Mouse (Mus musculus) G1E (cell line): Measurements from ENCODE around the gene Col18a1. TPM values are rescaled to one million over a fixed set of nuclear protein-coding genes. Genes with fewer than 3 reads are reported as not detected.

Source experiments
- ATAC-seq: 2 replicates; pipeline ENCODE4 v1.8.0; 2016; ENCODE audit warnings: mild to moderate bottlenecking; ENCODE audit not compliant: insufficient number of reproducible peaks, poor library complexity, low FRiP score, severe bottlenecking; ENCODE audit errors: extremely low read depth
- DNase-seq: peaks from one replicate; pipeline ENCODE4 v3.0.0; 2012; ENCODE audit warnings: low spot score
- H3K27me3 ChIP-seq: 2 replicates; pipeline ENCODE4 v1.6.1; 2012; ENCODE audit warnings: mild to moderate bottlenecking, low read length, inconsistent platforms; ENCODE audit not compliant: insufficient read depth
- H3K36me3 ChIP-seq: replicated peaks from 2 replicates; pipeline ENCODE3; 2012; ENCODE audit warnings: mild to moderate bottlenecking, inconsistent platforms
- H3K4me1 ChIP-seq: 2 replicates; pipeline ENCODE4 v1.6.1; 2012; ENCODE audit warnings: low read depth, low read length, inconsistent platforms, mixed read lengths; ENCODE audit not compliant: insufficient read depth
- H3K4me3 ChIP-seq: 2 replicates; pipeline ENCODE4 v1.5.1; 2012; ENCODE audit warnings: low read depth, mild to moderate bottlenecking, inconsistent platforms, low read length, moderate library complexity, mixed read lengths
- H3K9me3 ChIP-seq: replicated peaks from 2 replicates; pipeline ENCODE4 v1.6.1; 2012; ENCODE audit warnings: inconsistent platforms
- CTCF ChIP-seq: IDR thresholded peaks from 2 replicates; pipeline ENCODE4 v1.5.1; 2012; ENCODE audit warnings: low read depth, low read length, inconsistent platforms, mixed read lengths
- GATA1 ChIP-seq: IDR thresholded peaks from 2 replicates; pipeline ENCODE4 v1.6.1; 2012; ENCODE audit warnings: borderline replicate concordance, low read length, inconsistent platforms, mixed read lengths
- GATA2 ChIP-seq: IDR thresholded peaks from 2 replicates; pipeline ENCODE4 v1.6.1; 2012; ENCODE audit warnings: low read depth, low read length, inconsistent platforms, borderline replicate concordance
- POLR2AphosphoS5 ChIP-seq: IDR thresholded peaks from 2 replicates; pipeline ENCODE4 v1.6.1; 2012; ENCODE audit warnings: low read depth, low read length, inconsistent platforms; ENCODE audit not compliant: insufficient replicate concordance
- TAL1 ChIP-seq: conservative IDR thresholded peaks from 2 replicates; pipeline ENCODE4 v1.6.1; 2012; ENCODE audit warnings: low read depth, low read length, inconsistent platforms, mixed read lengths
- polyA plus RNA-seq: library from polyadenylated mRNA; stranded (reverse); fragments of >175 nt; gene quantifications from 2 replicates; pipeline ENCODE4 v1.2.3, GENCODE M21; 2012
- total RNA-seq, 2 experiments: library from RNA; stranded (forward) in 1 of 2; stranded (reverse) in 1 of 2; fragments of 200-1000 nt in 1 of 2; fragments of >200 nt in 1 of 2; fragmentation: Nextera tagmentation in 1 of 2; gene quantifications; 2 replicates each; pipeline ENCODE4 v1.2.3; 2014 to 2017

Gene Col18a1
- total and polyA plus RNA-seq, 3 experiments: 33.0 to 145 (median 45.1) TPM

DNA sequence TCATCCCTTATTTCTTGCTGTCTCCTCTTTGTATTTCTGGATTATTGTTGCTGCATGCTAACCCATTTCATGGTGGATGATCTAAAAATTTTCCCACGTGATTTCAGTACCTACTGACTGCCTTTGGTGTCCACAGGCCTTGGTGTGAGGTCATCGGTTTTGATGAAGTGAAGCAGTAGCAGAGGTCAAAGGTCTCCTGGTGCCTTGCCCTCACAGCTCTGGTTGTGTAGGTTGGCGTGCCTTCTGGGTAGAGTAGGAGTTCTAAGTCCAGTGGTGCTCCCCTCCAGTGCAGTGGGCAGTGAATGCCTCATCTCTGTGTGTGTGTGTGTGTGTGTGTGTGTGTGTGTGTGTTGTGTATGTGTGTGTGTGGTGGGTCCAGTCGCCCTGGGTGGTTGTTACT lies 118.2 kb downstream of the Col18a1 start:
- TF ChIP-seq TAL1 (no peak), POLR2AphosphoS5 (no peak), GATA1 (no peak), GATA2 (no peak), CTCF (no peak)
- DNase-seq (no peak), ATAC-seq (no peak)
- Histone ChIP-seq H3K9me3 (no peaks in the 10 kb centered on the region), H3K4me3 (no peak overlapping the region), H3K36me3 (peaks cover 99% of the 10 kb centered on the region), H3K27me3 (no peaks in the 10 kb centered on the region), H3K4me1 (0 out of 2 replicates have a peak, but pooled peaks cover 3% of the 10 kb centered on the region)

DNA sequence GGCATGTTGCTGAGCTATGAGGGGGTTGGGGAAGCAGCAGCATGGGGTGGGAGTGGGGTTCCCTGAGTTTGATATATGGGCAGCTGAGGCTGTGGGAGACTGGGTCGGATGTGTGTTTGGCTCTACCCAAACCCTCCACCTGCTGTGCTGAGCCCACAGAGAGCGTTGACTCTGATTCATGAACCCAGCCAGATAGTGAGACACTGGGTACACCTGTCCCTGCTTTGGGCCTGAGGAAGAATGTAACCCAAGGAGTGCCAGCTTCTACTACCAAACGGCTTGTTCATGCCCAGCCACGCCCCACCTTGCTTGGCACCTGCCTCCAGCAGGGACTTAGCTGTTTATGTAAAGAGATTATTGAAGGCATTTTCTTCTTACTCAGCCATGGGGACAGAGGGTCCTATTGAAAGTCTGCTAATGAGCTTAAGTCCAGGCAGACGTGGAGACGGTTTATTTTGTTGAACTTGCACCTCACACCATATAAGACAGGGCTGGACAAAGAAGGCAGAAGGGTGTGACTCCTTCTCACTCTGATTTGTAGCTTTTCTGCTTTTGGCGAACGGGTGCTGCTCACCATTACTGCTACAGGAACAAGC lies 127.7 kb downstream of the Col18a1 start:
- TF ChIP-seq POLR2AphosphoS5 (no peak), TAL1 (no peak), GATA1 (no peak), GATA2 (no peak), CTCF (no peak)
- Histone ChIP-seq H3K4me1 (peaks cover 48% of the 10 kb centered on the region), H3K9me3 (no peaks in the 10 kb centered on the region), H3K27me3 (no peaks in the 10 kb centered on the region), H3K36me3 (peaks cover 89% of the 10 kb centered on the region), H3K4me3 (no peak overlapping the region)
- no peak for ATAC-seq
- DNase-seq: no peak

DNA sequence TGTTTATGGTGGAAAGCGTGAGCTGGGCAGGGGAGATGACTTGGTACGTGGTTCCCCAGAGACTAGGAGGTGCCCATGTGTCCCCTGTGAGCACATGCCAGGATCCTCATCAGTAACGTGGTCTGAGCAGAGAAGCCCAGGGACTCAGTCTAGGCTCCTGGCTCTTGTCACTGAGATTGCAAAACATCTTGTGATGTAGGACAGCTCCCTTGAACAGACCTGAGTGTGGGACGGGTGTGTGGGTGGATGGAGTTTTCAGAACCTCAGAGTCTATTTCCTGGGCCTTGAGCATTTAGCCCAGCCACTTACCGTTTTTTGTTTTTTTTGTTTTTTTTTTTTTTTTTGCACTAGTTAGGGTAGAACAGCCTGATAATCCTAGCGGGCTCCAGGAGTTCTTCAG lies 130.9 kb downstream of the Col18a1 start:
- Histone ChIP-seq H3K4me1 (peaks cover 66% of the 10 kb centered on the region), H3K4me3 (peak overlapping the region; percentile 77; the same call in 1 of the 2 replicates), H3K9me3 (no peaks in the 10 kb centered on the region), H3K27me3 (peaks cover 10% of the 10 kb centered on the region), H3K36me3 (peaks cover 59% of the 10 kb centered on the region)
- ATAC-seq (no peak), DNase-seq (no peak)
- TF ChIP-seq GATA1: no peak
- no peak for TF ChIP-seq POLR2AphosphoS5
- no peak for TF ChIP-seq TAL1
- no peak for TF ChIP-seq GATA2
- no peak for TF ChIP-seq CTCF

- TF ChIP-seq GATA2: no peak
- no peak for TF ChIP-seq CTCF
- no peak for TF ChIP-seq TAL1
- TF ChIP-seq POLR2AphosphoS5: no peak
- TF ChIP-seq GATA1: no peak
- peak; percentile 30 for ATAC-seq
- Histone ChIP-seq H3K36me3 (peaks cover 39% of the 10 kb centered on the region), H3K27me3 (peaks cover 28% of the 10 kb centered on the region), H3K4me3 (peak overlapping the region; percentile 77), H3K9me3 (no peaks in the 10 kb centered on the region), H3K4me1 (peaks cover 63% of the 10 kb centered on the region)
- DNase-seq: peak; percentile 45
These were observed 132.9 kb downstream of the Col18a1 start for GRCm38 (mm10) chr10:77033323-77034025.

GRCm38 (mm10) chr10:77032591-77033322 lies 133.6 kb downstream of the Col18a1 start:
- Histone ChIP-seq H3K36me3 (peaks cover 31% of the 10 kb centered on the region), H3K9me3 (no peaks in the 10 kb centered on the region), H3K4me1 (peaks cover 60% of the 10 kb centered on the region), H3K4me3 (peak overlapping the region; percentile 77), H3K27me3 (peaks cover 28% of the 10 kb centered on the region)
- DNase-seq: peak; percentile 89
- TF ChIP-seq CTCF: no peak
- no peak for TF ChIP-seq GATA1
- TF ChIP-seq POLR2AphosphoS5: no peak
- no peak for TF ChIP-seq GATA2
- TF ChIP-seq TAL1: no peak
- ATAC-seq: peak; percentile 88

DNA sequence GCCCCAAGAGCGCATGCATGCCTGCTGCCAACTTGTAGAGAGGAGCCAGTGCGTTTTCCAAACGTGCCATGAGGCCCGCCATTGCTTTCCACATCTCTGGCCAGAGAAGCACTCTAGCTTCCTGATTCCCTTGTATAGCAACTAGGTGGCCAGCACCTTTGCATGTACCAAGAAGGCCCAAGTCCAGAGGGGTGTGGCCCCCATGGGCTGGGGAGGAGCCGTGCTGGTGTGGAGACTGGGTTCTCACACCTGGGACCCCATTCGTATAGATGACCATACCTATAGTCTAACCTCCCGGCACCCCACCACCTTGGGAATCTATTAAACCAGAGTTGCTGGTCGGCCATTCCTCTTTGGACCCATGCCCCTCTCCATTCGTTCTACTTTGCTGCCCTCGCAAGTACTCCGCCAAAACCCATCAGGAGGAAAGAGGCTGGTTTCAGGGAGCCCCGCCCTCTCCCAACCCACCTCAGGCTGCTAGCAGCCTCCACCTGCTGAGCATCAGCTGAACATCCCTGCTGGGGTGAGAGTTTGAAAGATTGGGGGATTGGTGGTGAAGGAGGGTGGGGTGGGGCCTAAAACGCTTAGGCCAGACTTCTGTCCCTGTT lies 134.5 kb downstream of the Col18a1 start, which contains the start of gene Slc19a1:
Slc19a1 (plus strand) TSS at position 474 of the 608 bp plus-strand sequence.
- peaks cover 22% of the 10 kb centered on the region for H3K36me3 ChIP-seq
- ATAC-seq (no peak), DNase-seq (no peak)
- peak within 1 kb of the TSS; percentile 77 for H3K4me3 ChIP-seq
- TF ChIP-seq GATA2 (no peak), POLR2AphosphoS5 (no peak), TAL1 (no peak), CTCF (no peak), GATA1 (no peak)
- H3K27me3 ChIP-seq: peaks cover 36% of the 10 kb centered on the region
- H3K4me1 ChIP-seq: peaks cover 54% of the 10 kb centered on the region
- H3K9me3 ChIP-seq: no peaks in the 10 kb centered on the region
